Mouse (Mus musculus): ENCODE measurements around the gene Krt73. TPM values are rescaled to one million over a fixed set of nuclear protein-coding genes. Genes with fewer than 3 reads are reported as not detected.

Gene Krt73
- 1 to 10 TPM; 1.1 to 2.6 TPM for total RNA-seq (2021)
- long read RNA-seq, experiment 1, partial matches to known transcripts: 0 of 4 reads
- long read RNA-seq, experiment 1, other reads (novel, unspliced or antisense): 0 of 4 reads
- long read RNA-seq, experiment 2, transcript Krt73-201 (9 exons, 2,168 nt): major isoform, 6 of 8 reads
- long read RNA-seq, experiment 2, partial matches to known transcripts: 2 of 8 reads
- long read RNA-seq, experiment 2, other reads (novel, unspliced or antisense): 0 of 8 reads

DNA sequence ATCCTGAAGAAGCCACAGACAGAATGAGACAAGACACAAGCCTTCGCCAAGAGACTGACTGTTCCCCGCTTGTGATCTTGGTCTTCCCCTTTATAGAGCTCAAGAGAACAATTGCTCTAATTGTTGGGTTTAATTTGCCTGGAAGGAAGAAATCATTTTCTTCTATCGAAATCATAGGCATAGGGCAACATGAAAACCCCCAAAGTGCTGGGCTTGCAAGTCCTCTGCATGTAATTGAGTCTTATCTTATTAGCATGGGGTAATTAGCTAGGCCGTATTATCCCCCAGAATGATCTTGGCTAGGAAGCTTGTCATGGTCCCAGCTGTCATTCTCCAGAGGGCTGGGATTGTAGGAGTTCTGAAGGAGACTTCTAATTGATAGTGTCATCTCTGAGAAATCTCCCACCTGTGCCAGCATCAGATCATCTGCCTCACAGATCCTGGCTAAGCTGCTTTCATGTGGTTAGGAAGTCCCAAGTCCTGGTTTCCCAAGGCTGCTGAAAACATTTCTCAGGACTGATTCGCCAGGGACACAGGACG is at the start of gene Krt73:
Gene Krt73, minus strand, starts transcription at position 51 of the 540 bp plus-strand sequence.
- no peak for DNase-seq (ENCODE audit: low spot score in 2 of 2)
- intact Hi-C loops (cut with DNase I): loop anchor here (5.0 kb wide), 1 partner anchor 65 kb away; the partner anchor contains the start of gene Krt77

DNA sequence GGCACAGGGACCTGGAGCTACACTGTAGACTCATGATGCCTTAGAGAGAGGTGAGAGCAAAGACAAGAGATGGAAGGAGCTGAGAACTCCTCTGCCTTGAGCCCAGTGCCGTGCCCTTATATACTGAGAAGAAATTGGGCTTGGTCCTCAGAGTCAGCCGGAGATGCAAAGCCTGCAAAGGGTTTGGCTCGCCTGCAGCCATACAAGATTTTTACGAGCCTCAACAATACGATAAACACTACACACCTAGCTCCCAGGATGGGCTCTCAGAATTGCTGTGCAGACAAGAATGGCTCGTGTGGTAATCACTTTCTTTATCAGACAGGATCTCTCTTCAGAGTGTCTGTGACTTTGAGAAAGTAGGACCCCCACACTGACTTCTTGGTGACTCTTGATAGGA is 48.5 kb upstream of the Krt73 start, which contains the start of gene Krt1:
Gene Krt1, minus strand, starts transcription at position 101 of the 400 bp plus-strand sequence.
- intact Hi-C loops (cut with DNase I): no loop called here
- DNase-seq (ENCODE audit: low spot score in 2 of 2): no peak

DNA sequence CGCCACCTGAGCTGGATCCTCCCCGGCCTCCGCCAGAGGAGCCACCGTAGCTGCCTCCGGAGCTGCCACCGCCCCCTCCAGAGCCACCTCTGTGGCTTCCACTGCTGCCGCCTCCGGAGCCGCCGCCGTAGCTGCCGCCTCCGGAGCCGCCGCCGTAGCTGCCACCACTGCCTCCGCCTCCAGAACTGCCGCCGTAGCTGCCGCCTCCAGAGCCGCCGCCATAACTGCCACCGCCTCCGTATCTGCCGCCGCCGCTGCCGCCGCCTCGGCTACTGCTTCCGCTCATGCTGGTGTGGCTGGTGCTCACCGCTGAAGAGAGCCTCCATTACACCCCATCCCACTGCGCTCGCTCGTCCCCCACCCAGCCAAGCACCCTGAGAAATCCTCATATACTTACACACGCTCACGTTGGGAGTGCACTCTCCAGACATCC is 43.8 kb upstream of the Krt73 start:
- peak; percentile 40 to 60 for DNase-seq (ENCODE audit: low spot score in 2 of 2)
- intact Hi-C loops (cut with DNase I): no loop called here

DNA sequence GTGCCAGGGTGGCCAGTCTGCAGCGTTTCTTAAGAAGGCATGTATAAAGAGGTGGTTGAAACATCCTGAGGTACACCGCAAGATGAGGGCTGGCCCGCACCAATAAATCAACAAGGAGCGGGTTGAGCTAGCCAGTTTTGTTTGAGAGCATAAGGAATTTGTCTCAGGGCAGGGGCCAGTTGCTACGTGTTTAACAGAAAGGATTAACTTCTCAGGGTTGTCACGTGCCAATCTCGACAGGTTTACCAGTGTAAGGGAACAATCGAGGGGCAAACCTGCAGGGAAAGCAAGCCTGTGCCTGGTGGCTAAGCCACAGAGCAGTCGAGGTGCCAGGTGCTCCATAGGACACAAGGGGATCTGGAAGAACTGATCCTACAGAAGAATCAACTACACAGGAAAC is 41.0 kb upstream of the Krt73 start:
- intact Hi-C loops (cut with DNase I): no loop called here
- no peak for DNase-seq (ENCODE audit: low spot score in 2 of 2)

DNA sequence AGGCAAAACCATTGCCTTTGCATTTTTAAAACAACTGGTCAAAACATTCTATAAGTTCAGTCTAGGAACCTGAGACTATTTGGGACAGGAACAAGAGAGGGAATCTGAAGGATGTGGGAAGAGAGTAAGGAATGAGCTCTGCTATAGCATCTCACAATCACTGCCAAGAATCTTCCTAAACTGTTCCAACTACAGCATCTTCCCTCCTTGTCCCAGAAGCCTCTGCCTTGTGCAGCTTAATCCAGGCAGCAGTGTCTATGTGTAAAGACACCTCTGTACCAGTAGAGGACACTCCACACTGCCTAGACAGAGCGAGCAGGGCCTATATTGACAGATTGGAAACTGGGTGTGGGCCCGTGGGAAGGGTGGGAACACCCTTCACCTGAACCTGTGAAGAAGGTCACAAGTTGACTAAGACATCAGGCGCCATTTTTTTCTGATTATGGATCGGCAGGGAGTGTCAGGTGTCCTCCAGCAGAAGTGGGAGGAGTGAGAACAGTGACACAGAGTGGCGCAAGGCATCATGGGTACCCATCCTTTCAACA is 32.7 kb upstream of the Krt73 start:
- peak in 1 of 2 experiments; percentile 43 for DNase-seq (ENCODE audit: low spot score in 2 of 2)
- intact Hi-C loops (cut with DNase I): no loop called here

DNA sequence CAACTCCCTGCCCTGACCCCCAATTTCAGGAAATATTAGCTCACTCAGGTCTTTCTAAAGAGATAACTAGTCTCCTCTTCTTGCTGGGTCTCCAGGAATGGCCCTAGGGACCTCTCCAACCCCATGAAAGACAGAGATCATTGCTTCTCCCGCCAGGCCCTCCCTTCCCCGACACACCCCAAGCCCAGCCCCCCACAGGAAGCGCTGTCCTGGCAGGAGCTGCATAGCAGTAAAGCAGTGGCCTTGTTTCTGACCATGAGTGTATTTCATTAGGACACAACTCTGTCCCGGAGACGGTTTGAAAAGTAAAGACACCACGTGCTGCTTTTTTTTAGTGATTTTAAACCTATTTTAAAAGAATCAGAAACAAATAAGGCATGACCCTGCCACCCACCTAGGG is 31.0 kb upstream of the Krt73 start:
- intact Hi-C loops (cut with DNase I): no loop called here
- DNase-seq (ENCODE audit: low spot score in 2 of 2): no peak

DNA sequence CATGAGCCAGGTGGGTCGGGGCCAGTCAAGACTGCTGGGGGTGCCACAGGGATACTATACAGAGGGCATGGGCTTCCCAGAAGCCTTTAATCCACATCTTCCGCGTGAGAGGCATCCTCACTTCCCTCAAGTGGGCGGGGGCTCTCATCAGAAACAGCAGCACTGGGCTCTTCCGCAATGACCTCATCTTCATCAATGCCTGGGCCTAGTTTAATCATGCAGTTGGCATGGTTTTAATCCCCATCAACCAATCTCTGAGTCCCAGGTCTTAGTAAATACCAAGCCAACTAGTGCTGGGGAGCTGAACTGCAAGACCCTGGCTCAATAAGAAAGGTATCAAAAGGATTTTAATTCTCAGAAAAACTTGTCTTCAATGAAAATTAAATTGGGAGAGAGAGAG is 27.3 kb upstream of the Krt73 start:
- intact Hi-C loops (cut with DNase I): no loop called here

DNA sequence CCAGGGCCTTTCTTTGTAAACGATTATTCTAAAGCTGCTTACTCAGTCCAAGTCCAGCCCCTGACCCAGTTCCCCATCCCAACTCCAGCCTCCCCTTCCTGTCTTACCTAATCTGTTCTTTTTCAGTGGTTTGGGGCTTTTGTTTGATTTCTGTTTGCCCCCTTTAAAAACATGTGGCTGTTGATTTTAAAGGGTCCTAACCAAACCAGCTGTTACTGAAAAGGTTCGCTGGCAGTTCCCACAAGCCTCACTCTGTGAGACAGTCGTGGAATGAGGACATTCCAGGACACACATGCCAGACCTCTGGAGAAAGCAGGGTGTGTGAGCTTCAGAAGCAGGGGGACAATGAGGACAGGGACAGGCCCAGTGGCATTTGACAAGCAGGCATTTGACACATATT is 19.6 kb upstream of the Krt73 start:
- DNase-seq (ENCODE audit: low spot score in 2 of 2): no peak
- intact Hi-C loops (cut with DNase I): no loop called here

More for the DNA sequence above, 27.3 kb upstream of the Krt73 start:
- no peak for DNase-seq (ENCODE audit: low spot score in 2 of 2)

DNA sequence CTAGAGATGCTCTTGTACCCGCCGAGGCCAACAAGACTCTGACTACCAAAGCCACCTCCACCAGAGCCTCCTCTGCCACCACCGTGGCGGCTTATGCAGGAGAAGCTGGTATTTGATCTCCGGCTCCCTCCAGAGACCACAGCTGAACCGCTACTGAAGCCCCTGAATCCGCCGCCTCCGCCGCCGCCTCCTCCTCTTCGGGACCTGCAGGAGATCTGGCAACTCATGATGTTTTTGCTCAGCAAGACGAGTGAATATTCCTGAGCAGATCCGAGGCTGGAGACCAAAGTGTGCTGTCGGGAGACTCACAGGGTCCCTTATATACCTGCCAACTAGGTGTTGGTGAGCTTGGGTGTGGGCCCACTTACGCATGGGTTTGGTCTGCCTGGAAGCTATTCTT is 15.7 kb upstream of the Krt73 start, which contains the start of gene Krt2:
Gene Krt2, minus strand, starts transcription at position 295 of the 400 bp plus-strand sequence.
- no peak for DNase-seq (ENCODE audit: low spot score in 2 of 2)
- intact Hi-C loops (cut with DNase I): no loop called here

DNA sequence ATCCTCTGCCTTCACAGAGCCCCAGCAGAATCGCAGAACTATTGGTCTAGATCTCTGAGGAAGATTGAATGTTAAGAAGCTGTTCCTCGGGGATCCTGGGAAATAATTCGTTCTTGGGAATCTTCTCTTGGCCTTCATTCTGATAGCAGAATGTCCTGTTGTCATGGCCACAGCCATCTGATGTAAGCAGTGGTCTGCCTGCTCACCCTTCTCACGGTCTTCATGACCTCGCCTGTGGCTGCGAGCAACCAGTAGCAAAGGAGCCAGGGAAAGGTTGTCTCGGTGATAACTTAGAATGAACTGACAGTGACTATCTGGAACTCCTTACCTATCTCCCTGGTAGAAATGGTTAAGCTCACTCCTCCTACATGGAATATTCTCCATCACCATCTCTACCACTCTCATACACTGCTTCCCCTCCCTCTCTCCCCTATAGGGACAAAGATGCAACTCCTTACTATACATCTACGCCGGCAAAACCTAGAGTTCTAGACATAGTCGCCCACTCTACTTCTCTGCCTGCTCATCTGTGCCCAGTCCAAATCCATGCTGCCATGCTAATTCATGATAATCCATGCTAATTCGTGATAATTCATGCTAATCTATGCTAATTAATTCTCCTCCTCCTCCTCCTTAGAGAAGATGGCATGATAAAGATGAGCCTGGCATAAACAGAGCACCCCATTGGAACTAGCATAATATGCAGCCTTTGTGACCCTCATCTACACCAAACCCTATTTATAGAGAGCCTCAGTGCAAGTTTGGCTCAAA is 1.1 kb upstream of the Krt73 start:
- peak; percentile 52 to 81 for DNase-seq (ENCODE audit: low spot score in 2 of 2)
- intact Hi-C loops (cut with DNase I): loop anchor here (5.0 kb wide), 1 partner anchor 64 kb away; the partner anchor contains the start of gene Krt77

DNA sequence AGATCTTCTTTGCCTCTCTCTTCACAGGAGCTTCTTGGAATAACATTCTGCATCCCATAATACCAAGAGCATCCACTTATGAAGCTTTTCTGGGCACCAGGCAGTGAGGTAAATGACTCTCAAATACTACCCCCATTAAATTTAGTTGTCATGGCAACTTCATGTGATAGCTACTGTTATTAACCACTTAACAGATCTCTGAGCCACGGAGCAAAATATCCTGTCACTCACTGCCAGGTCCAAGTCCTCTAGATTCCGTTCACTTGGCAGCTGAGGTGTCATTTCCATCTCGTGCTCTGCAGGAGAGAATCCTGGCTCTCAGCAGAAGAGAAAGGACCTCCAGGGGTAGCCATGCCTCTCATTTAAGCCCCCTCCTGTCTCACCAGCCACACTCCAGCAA is 11.3 kb downstream of the Krt73 start:
- intact Hi-C loops (cut with DNase I): no loop called here

DNA sequence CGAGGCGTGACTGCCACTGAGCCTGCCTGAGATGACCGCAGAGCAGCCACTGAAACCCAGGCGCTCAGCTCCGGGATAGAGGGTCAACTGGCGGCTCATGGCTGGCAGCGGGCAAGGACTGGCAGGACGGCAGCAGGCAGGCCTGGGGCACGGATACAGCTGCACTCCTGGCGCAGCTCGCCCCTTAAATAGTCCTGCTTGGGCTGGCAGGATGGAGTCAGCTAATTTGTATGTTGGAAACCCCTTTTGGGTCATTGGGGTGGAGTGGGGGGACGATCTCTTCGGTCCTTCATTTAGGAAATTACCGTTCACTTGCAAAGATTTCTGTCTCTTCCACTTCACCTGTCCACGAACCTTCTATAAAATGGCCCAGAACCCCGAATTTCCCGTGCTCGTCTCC is 15.8 kb downstream of the Krt73 start, which contains the start of gene Krt72:
Gene Krt72, minus strand, starts transcription at position 101 of the 400 bp plus-strand sequence.
- no peak for DNase-seq (ENCODE audit: low spot score in 2 of 2)
- intact Hi-C loops (cut with DNase I): no loop called here

More for the DNA sequence above, 11.3 kb downstream of the Krt73 start:
- no peak for DNase-seq (ENCODE audit: low spot score in 2 of 2)

DNA sequence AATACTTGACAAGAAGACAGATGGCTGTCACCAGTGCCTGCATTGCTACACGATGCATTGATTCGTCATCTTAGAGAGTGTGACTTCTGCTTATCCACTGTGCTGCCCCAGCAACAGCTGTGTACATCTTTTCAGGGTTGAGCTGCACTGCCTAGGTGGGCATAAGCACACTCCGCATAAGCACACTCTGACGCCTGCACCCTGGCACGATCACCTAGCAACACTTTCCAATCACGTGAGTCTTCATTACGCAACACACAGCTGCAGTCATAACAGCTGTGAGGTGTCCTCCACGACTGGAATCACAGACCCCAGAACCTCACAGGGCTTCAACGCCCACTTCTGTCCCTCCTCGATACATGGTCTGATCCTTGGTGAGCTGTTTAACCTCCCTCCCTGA is 28.7 kb downstream of the Krt73 start:
- no peak for DNase-seq (ENCODE audit: low spot score in 2 of 2)
- intact Hi-C loops (cut with DNase I): loop anchor here (2.0 to 5.0 kb wide), 2 partner anchors 255 to 446 kb away; no protein-coding TSS in a partner anchor

DNA sequence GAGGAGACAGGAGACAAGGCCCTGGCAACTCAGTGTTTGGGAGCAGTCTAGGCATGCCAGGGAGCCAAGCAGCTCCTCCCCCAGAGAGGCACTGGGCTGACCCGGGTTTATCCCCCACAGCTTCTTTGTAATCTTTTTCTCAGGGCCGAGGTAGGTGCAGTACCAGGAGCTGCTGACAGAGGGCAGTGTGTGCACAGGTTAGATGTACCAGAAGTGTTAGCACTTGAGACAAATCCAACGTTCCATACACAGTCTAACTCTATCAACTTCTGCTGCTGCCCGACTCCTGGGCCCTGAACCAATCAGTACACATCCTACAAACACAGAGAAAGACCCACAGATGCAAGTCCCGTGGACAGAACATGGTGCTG is 29.4 kb downstream of the Krt73 start:
- DNase-seq (ENCODE audit: low spot score in 2 of 2): peak; percentile 94 to 96
- intact Hi-C loops (cut with DNase I): loop anchor here (1.0 to 5.0 kb wide), 3 partner anchors 201 to 445 kb away; no protein-coding TSS in a partner anchor

DNA sequence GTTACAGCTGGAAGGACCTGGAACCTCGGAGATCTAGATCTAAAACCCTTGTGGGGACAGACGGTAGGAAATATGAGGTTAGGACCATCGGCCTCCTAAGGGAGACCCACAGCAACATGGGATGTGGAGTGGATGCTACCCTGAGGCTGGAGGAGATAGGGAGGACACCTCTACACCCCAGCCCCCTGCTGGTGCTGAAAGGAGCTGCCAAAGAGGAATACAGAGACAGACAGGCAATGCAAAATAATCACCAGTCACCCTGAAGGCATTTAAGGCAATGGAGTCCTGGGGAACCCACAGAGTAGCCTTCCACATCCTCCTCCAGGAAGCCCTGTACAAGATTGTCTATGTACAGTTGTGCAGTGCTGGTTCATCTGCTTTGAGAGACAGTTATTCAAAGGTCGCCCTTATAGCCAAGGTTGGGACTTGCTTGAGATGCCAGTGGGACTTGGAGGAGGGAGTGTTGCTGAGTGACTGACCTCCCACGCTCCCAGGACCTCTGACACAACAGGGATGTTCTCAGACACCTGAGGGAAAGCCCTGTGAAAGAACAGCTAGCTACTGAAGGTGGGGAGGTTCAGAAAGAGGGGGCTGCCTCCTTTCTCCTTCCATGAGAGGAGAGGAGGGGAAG is 30.0 kb downstream of the Krt73 start:
- intact Hi-C loops (cut with DNase I): loop anchor here (1.0 to 5.0 kb wide), 3 partner anchors 201 to 445 kb away; no protein-coding TSS in a partner anchor
- DNase-seq (ENCODE audit: low spot score in 2 of 2): peak in 1 of 2 experiments; percentile 18

DNA sequence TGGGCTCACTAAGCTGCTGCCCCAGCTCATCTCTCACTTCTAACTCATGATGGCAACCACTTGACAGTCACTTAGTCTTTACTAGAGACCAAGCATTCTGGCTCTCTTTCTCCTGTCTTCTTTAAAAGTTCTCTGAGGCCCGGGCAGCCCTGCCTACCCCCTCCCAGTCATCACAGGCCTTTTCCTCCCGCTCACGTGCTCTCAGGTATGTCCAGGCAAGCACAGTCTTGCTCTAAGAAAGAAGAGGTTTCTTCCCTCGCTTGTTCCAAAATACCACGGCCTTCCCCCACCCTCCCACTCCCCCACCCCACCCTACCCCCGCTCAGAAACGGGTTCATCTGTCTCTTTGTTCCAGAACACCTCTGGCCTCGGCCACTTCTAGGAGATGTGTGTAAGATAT is 31.9 kb downstream of the Krt73 start:
- intact Hi-C loops (cut with DNase I): loop anchor here (5.0 kb wide), 1 partner anchor 443 kb away; no protein-coding TSS in a partner anchor
- no peak for DNase-seq (ENCODE audit: low spot score in 2 of 2)

Measured in left cerebral cortex, postnatal 14 days (tissue).